Mouse (Mus musculus) cerebellum, adult 2 months (tissue): ENCODE results near the gene Gm43738.

Experiments used
- CTCF ChIP-seq: fragments of 200-500 bp; IDR thresholded peaks from 2 replicates; pipeline ENCODE4 v1.5.1; 2011; ENCODE audit warnings: low read depth, mild to moderate bottlenecking, control low read depth, low read length, moderate library complexity, borderline replicate concordance; ENCODE audit not compliant: insufficient read depth
- POLR2A ChIP-seq: fragments of 200-500 bp; IDR thresholded peaks from 2 replicates; pipeline ENCODE4 v1.6.1; 2011; ENCODE audit warnings: low read length, control low read depth, borderline replicate concordance; ENCODE audit not compliant: insufficient read depth

- TF ChIP-seq POLR2A (no peak), CTCF (no peak)
Measured at GRCm38 (mm10) chr3:89123313-89123712, 22.4 kb upstream of the Gm43738 start.
